Mouse (Mus musculus) hindbrain, embryonic 12.5 days (tissue): ENCODE data around the gene Tekt4. TPM values are rescaled to one million over a fixed set of nuclear protein-coding genes. Genes with fewer than 3 reads are reported as not detected.

Source experiments
- ATAC-seq: fragments of 200-750 bp; cut with Nextera tagmentation; 2 replicates; pipeline ENCODE4 v1.8.0; 2017; ENCODE audit warnings: moderate TSS enrichment; ENCODE audit not compliant: low FRiP score
- H3K27ac ChIP-seq: fragments of 300-500 bp; sonication (generic); 2 replicates; pipeline ENCODE4 v1.5.1; 2016; ENCODE audit warnings: mild to moderate bottlenecking
- H3K27me3 ChIP-seq: fragments of 300-500 bp; sonication (generic); 2 replicates; pipeline ENCODE4 v1.6.1; 2016; ENCODE audit warnings: mild to moderate bottlenecking
- H3K36me3 ChIP-seq: fragments of 300-500 bp; sonication (generic); 2 replicates; pipeline ENCODE4 v1.6.1; 2016; ENCODE audit warnings: mild to moderate bottlenecking
- H3K4me1 ChIP-seq: fragments of 300-500 bp; sonication (generic); 2 replicates; pipeline ENCODE4 v1.6.1; 2016
- H3K4me2 ChIP-seq: fragments of 300-500 bp; sonication (generic); replicated peaks from 2 replicates; pipeline ENCODE4 v1.6.1; 2016; ENCODE audit warnings: mild to moderate bottlenecking
- H3K4me3 ChIP-seq: fragments of 300-500 bp; sonication (generic); 2 replicates; pipeline ENCODE4 v1.5.1; 2016; ENCODE audit warnings: mild to moderate bottlenecking
- H3K9ac ChIP-seq: fragments of 300-500 bp; sonication (generic); 2 replicates; pipeline ENCODE4 v1.6.1; 2016; ENCODE audit warnings: mild to moderate bottlenecking, moderate library complexity
- H3K9me3 ChIP-seq: fragments of 300-500 bp; sonication (generic); replicated peaks from 2 replicates; pipeline ENCODE4 v1.6.1; 2016; ENCODE audit warnings: mild to moderate bottlenecking
- WGBS: fragments of 180-500 bp; shearing (Covaris S2); methylation state at CpG from one replicate; pipeline ENCODE4 v1.1.7; 2016; 5-methylcytosine and 5-hydroxymethylcytosine counted together
- polyA plus RNA-seq: library from polyadenylated mRNA; unstranded; fragments of >200 nt; fragmentation: Nextera tagmentation; extraction: Ambion mirVana; gene quantifications from 2 replicates; pipeline ENCODE4 v1.2.1, GENCODE M21; 2016

Tekt4 gene
- 1.0 and 1.7 TPM in 2 replicates for polyA plus RNA-seq

GRCm38 (mm10) chr17:25454272-25454671, at the start of gene Tekt4:
Gene Tekt4, plus strand, starts transcription at chr17:25454615.
- WGBS, result 43% methylated on average over 2 of the region's 2 CpGs
- Histone ChIP-seq H3K4me2 (no peak within 1 kb of the TSS), H3K9ac (0 out of 2 replicates have a peak within 1 kb of the TSS, but pooled peaks have one; percentile 18), H3K27me3 (no peaks in the 10 kb centered on the region; the same call in 1 of the 2 replicates), H3K9me3 (no peaks in the 10 kb centered on the region), H3K4me3 (no peak within 1 kb of the TSS), H3K27ac (no peak within 1 kb of the TSS), H3K4me1 (peaks cover 7% of the 10 kb centered on the region; the same call in 1 of the 2 replicates), H3K36me3 (no peaks in the 10 kb centered on the region)
- ATAC-seq, result no peak

- peak overlapping the region; percentile 75 for H3K27ac ChIP-seq
- H3K4me3 ChIP-seq, result no peak overlapping the region
- H3K9me3 ChIP-seq, result no peaks in the 10 kb centered on the region
- peaks cover 20% of the 10 kb centered on the region for H3K27me3 ChIP-seq
- ATAC-seq, result peak; percentile 44
- H3K9ac ChIP-seq, result no peak overlapping the region; the same call in 1 of the 2 replicates
- 8% methylated on average over 10 of the region's 10 CpGs for WGBS
- peaks cover 73% of the 10 kb centered on the region for H3K4me1 ChIP-seq
- no peaks in the 10 kb centered on the region for H3K36me3 ChIP-seq
- H3K4me2 ChIP-seq, result peak overlapping the region; percentile 15
These were observed 49.1 kb upstream of the Tekt4 start for GRCm38 (mm10) chr17:25405224-25405895.

- Histone ChIP-seq H3K4me1 (peaks cover 77% of the 10 kb centered on the region), H3K9ac (no peak overlapping the region)
These were observed 48.4 kb upstream of the Tekt4 start for GRCm38 (mm10) chr17:25406011-25406441.

GRCm38 (mm10) chr17:25407352-25407751, 47.1 kb upstream of the Tekt4 start:
- no peak overlapping the region for H3K4me2 ChIP-seq
- WGBS, result 58% methylated on average over 4 of the region's 4 CpGs
- no peak overlapping the region for H3K4me3 ChIP-seq
- peaks cover 73% of the 10 kb centered on the region for H3K4me1 ChIP-seq
- H3K9ac ChIP-seq, result peak overlapping the region; percentile 14; the same call in 1 of the 2 replicates
- peak overlapping the region; percentile 75; the same call in 1 of the 2 replicates for H3K27ac ChIP-seq
- no peak for ATAC-seq
- H3K9me3 ChIP-seq, result no peaks in the 10 kb centered on the region
- H3K27me3 ChIP-seq, result peaks cover 11% of the 10 kb centered on the region
- H3K36me3 ChIP-seq, result no peaks in the 10 kb centered on the region

More at GRCm38 (mm10) chr17:25406011-25406441, 48.4 kb upstream of the Tekt4 start:
- peak overlapping the region; percentile 15 for H3K4me2 ChIP-seq
- peaks cover 14% of the 10 kb centered on the region for H3K27me3 ChIP-seq
- 13% methylated on average over 6 of the region's 6 CpGs for WGBS
- no peaks in the 10 kb centered on the region for H3K9me3 ChIP-seq
- no peaks in the 10 kb centered on the region for H3K36me3 ChIP-seq
- no peak overlapping the region for H3K4me3 ChIP-seq
- H3K27ac ChIP-seq, result peak overlapping the region; percentile 75
- ATAC-seq, result peak; percentile 26

- 80% methylated on average over 7 of the region's 7 CpGs for WGBS
- no peak for ATAC-seq
- peaks cover 70% of the 10 kb centered on the region for H3K4me1 ChIP-seq
These were observed 46.0 kb upstream of the Tekt4 start for GRCm38 (mm10) chr17:25408302-25408999.

GRCm38 (mm10) chr17:25409621-25410020, 44.8 kb upstream of the Tekt4 start:
- Histone ChIP-seq H3K36me3 (no peaks in the 10 kb centered on the region), H3K9me3 (no peaks in the 10 kb centered on the region), H3K27me3 (no peaks in the 10 kb centered on the region; the same call in 1 of the 2 replicates), H3K4me2 (no peak overlapping the region), H3K4me3 (no peak overlapping the region), H3K9ac (no peak overlapping the region), H3K27ac (0 out of 2 replicates have a peak overlapping the region, but pooled peaks have one; percentile 12), H3K4me1 (peaks cover 68% of the 10 kb centered on the region)
- no peak for ATAC-seq
- 70% methylated on average over 7 of the region's 7 CpGs for WGBS

More at GRCm38 (mm10) chr17:25408302-25408999, 46.0 kb upstream of the Tekt4 start:
- H3K9ac ChIP-seq, result no peak overlapping the region
- H3K36me3 ChIP-seq, result no peaks in the 10 kb centered on the region
- no peaks in the 10 kb centered on the region for H3K9me3 ChIP-seq
- H3K27me3 ChIP-seq, result peaks cover 6% of the 10 kb centered on the region
- no peak overlapping the region for H3K4me3 ChIP-seq
- no peak overlapping the region for H3K4me2 ChIP-seq
- no peak overlapping the region for H3K27ac ChIP-seq

- Histone ChIP-seq H3K27me3 (no peaks in the 10 kb centered on the region), H3K9me3 (no peaks in the 10 kb centered on the region), H3K4me1 (peaks cover 68% of the 10 kb centered on the region), H3K9ac (no peak overlapping the region), H3K4me3 (no peak overlapping the region), H3K36me3 (no peaks in the 10 kb centered on the region), H3K4me2 (no peak overlapping the region), H3K27ac (0 out of 2 replicates have a peak overlapping the region, but pooled peaks have one; percentile 30)
- 80% methylated on average over 6 of the region's 6 CpGs for WGBS
- no peak for ATAC-seq
These were observed 44.2 kb upstream of the Tekt4 start for GRCm38 (mm10) chr17:25410180-25410579.

- H3K9me3 ChIP-seq, result no peaks in the 10 kb centered on the region
- ATAC-seq, result no peak
- H3K4me3 ChIP-seq, result no peak overlapping the region
- peaks cover 68% of the 10 kb centered on the region for H3K4me1 ChIP-seq
- H3K27ac ChIP-seq, result peak overlapping the region; percentile 64
- WGBS, result 42% methylated on average over 7 of the region's 7 CpGs
- no peak overlapping the region for H3K9ac ChIP-seq
- H3K36me3 ChIP-seq, result no peaks in the 10 kb centered on the region
- H3K27me3 ChIP-seq, result no peaks in the 10 kb centered on the region
- H3K4me2 ChIP-seq, result no peak overlapping the region
These were observed 43.6 kb upstream of the Tekt4 start for GRCm38 (mm10) chr17:25410786-25411185.

- no peak overlapping the region for H3K9ac ChIP-seq
- WGBS, result 77% methylated on average over 4 of the region's 4 CpGs
- no peak for ATAC-seq
- H3K4me2 ChIP-seq, result no peak overlapping the region
- peak overlapping the region; percentile 64 for H3K27ac ChIP-seq
- peaks cover 68% of the 10 kb centered on the region for H3K4me1 ChIP-seq
- no peaks in the 10 kb centered on the region for H3K27me3 ChIP-seq
- H3K4me3 ChIP-seq, result no peak overlapping the region
- no peaks in the 10 kb centered on the region for H3K9me3 ChIP-seq
- H3K36me3 ChIP-seq, result no peaks in the 10 kb centered on the region
These were observed 43.2 kb upstream of the Tekt4 start for GRCm38 (mm10) chr17:25411251-25411650.

GRCm38 (mm10) chr17:25414209-25414608, 40.2 kb upstream of the Tekt4 start:
- no peak for ATAC-seq
- 77% methylated on average over 4 of the region's 4 CpGs for WGBS
- H3K9me3 ChIP-seq, result no peaks in the 10 kb centered on the region

GRCm38 (mm10) chr17:25414917-25415316, 39.5 kb upstream of the Tekt4 start:
- WGBS, result 28% methylated on average over 3 of the region's 3 CpGs
- Histone ChIP-seq H3K27me3 (no peaks in the 10 kb centered on the region), H3K9ac (0 out of 2 replicates have a peak overlapping the region, but pooled peaks have one; percentile 45), H3K27ac (peak overlapping the region; percentile 86), H3K4me2 (0 out of 2 replicates have a peak overlapping the region, but pooled peaks have one; percentile 25), H3K4me1 (peaks cover 78% of the 10 kb centered on the region), H3K4me3 (no peak overlapping the region), H3K36me3 (no peaks in the 10 kb centered on the region), H3K9me3 (no peaks in the 10 kb centered on the region)
- no peak for ATAC-seq

More at GRCm38 (mm10) chr17:25414209-25414608, 40.2 kb upstream of the Tekt4 start:
- H3K27me3 ChIP-seq, result no peaks in the 10 kb centered on the region
- peaks cover 76% of the 10 kb centered on the region for H3K4me1 ChIP-seq
- H3K4me2 ChIP-seq, result no peak overlapping the region
- no peak overlapping the region for H3K27ac ChIP-seq
- no peak overlapping the region for H3K4me3 ChIP-seq
- no peak overlapping the region for H3K9ac ChIP-seq
- no peaks in the 10 kb centered on the region for H3K36me3 ChIP-seq

- H3K27me3 ChIP-seq, result no peaks in the 10 kb centered on the region
- H3K9ac ChIP-seq, result peak overlapping the region; percentile 45
- H3K4me1 ChIP-seq, result peaks cover 78% of the 10 kb centered on the region
- H3K9me3 ChIP-seq, result no peaks in the 10 kb centered on the region
- 4% methylated on average over 6 of the region's 6 CpGs for WGBS
- H3K27ac ChIP-seq, result peak overlapping the region; percentile 86
- no peaks in the 10 kb centered on the region for H3K36me3 ChIP-seq
- no peak overlapping the region for H3K4me3 ChIP-seq
- peak; percentile 48 for ATAC-seq
- H3K4me2 ChIP-seq, result peak overlapping the region; percentile 25
These were observed 38.9 kb upstream of the Tekt4 start for GRCm38 (mm10) chr17:25415421-25415913.
